11 mouse cellular contexts compared by ENCODE assay signal in genomic region chr1:191527089-191527488, GRCm38 (mm10). TPM values are rescaled to one million over a fixed set of nuclear protein-coding genes. Genes with fewer than 3 reads are reported as not detected.
DNase-seq lines count a peak whose midpoint lies in the region; ATAC-seq and TF ChIP-seq lines count a peak whose summit lies in the region.
"Had no signal": no experiment of that assay in that cellular context is flagged by ENCODE, and none has a peak within 500 bp of the region (broad histone marks: within the 10 kb centered on the region; RNA-seq: fewer than 3 reads in every experiment).

No protein-coding gene starts in this region.

- peak; percentile 20 for DNase-seq in hindbrain, postnatal 0 days (ENCODE audit: low spot score)
- no peak for DNase-seq in hindbrain, embryonic 11.5 days (ENCODE audit: low spot score)
- peak; percentile 47 for DNase-seq in 3T3-L1 (ENCODE audit: low read depth, low spot score)
- DNase-seq in MEL (ENCODE audit: low read depth, low spot score) = peak; percentile 58
- peak; percentile 35 for DNase-seq in layer of hippocampus, adult 9-11 months
- DNase-seq in yolk sac, embryonic 10.5 days (ENCODE audit: low spot score) = no peak
- no peak for DNase-seq in thymus, postnatal 10 days (ENCODE audit: low spot score in 2 of 2)
- DNase-seq: cerebellum, adult 11 months; kidney, adult 9 months had no signal

- no peak for ATAC-seq in hindbrain, postnatal 0 days
- ATAC-seq in hindbrain, embryonic 11.5 days (ENCODE audit: low FRiP score) = no peak

- 72% methylated on average over 3 of the region's 3 CpGs for WGBS in hindbrain, postnatal 0 days
- 91% methylated on average over 3 of the region's 3 CpGs for WGBS in hindbrain, embryonic 11.5 days

- H3K27me3 ChIP-seq in hindbrain, postnatal 0 days (ENCODE audit: insufficient read depth, low read length) = no peaks in the 10 kb centered on the region
- no peaks in the 10 kb centered on the region for H3K27me3 ChIP-seq in hindbrain, embryonic 11.5 days (ENCODE audit: control insufficient read depth, insufficient read depth, low read length)
- H3K27me3 ChIP-seq in MEL (ENCODE audit: control insufficient read depth in 1 of 2, insufficient read depth in 2 of 2, low read length in 2 of 2) = no peaks in the 10 kb centered on the region
- H3K27me3 ChIP-seq: limb, embryonic 12.5 days had no signal

- TF ChIP-seq POLR2A in MEL (IDR thresholded peaks at IDR 0.05; ENCODE audit: control insufficient read depth in 1 of 2, insufficient read depth in 1 of 2, low read depth in 1 of 2, low read length in 2 of 2, poor library complexity in 1 of 2) = no peak

- H3K4me3 ChIP-seq in hindbrain, postnatal 0 days (ENCODE audit: low read length) = no peak overlapping the region
- no peak overlapping the region for H3K4me3 ChIP-seq in hindbrain, embryonic 11.5 days (ENCODE audit: low read depth, low read length)
- H3K4me3 ChIP-seq in MEL (ENCODE audit: control insufficient read depth in 1 of 2, insufficient read depth in 1 of 2, low read depth in 2 of 2, low read length in 2 of 2) = no peak overlapping the region
- H3K4me3 ChIP-seq: erythroblast, embryonic 14.5 days; limb, embryonic 12.5 days had no signal

- no peak for TF ChIP-seq RAD21 in MEL (IDR thresholded peaks at IDR 0.05; ENCODE audit: low read depth, low read length)

- no peak overlapping the region for H3K4me2 ChIP-seq in hindbrain, postnatal 0 days (ENCODE audit: low read depth, low read length)
- H3K4me2 ChIP-seq in hindbrain, embryonic 11.5 days (replicated peaks; ENCODE audit: low read depth, low read length) = no peak overlapping the region
- H3K4me2 ChIP-seq: limb, embryonic 12.5 days had no signal

- H3K79me2 ChIP-seq in MEL (ENCODE audit: control insufficient read depth, insufficient read depth, low read length, poor library complexity) = no peaks in the 10 kb centered on the region

- no peaks in the 10 kb centered on the region for H3K9me3 ChIP-seq in hindbrain, postnatal 0 days (ENCODE audit: low read length)
- no peaks in the 10 kb centered on the region for H3K9me3 ChIP-seq in hindbrain, embryonic 11.5 days (ENCODE audit: control insufficient read depth, low read length)
- H3K9me3 ChIP-seq in MEL (replicated peaks; ENCODE audit: insufficient read depth, low read length) = no peaks in the 10 kb centered on the region
- H3K9me3 ChIP-seq: limb, embryonic 12.5 days had no signal

- TF ChIP-seq CTCF in hindbrain, postnatal 0 days (IDR thresholded peaks at IDR 0.05; ENCODE audit: low read depth) = no peak
- TF ChIP-seq CTCF in MEL (IDR thresholded peaks at IDR 0.05 in 2 of 3, conservative IDR thresholded peaks at IDR 0.05 in 1 of 3; ENCODE audit: control insufficient read depth in 1 of 3, insufficient read depth in 1 of 3, low read depth in 2 of 3, low read length in 3 of 3, poor library complexity in 1 of 3, severe bottlenecking in 1 of 3) = no peak

- no peak for TF ChIP-seq EP300 in MEL (IDR thresholded peaks at IDR 0.05; ENCODE audit: low read depth in 1 of 2, low read length in 2 of 2)

- H3K9ac ChIP-seq in hindbrain, postnatal 0 days (replicated peaks; ENCODE audit: low read length) = no peak overlapping the region
- H3K9ac ChIP-seq in hindbrain, embryonic 11.5 days (ENCODE audit: low read depth, low read length) = no peak overlapping the region
- no peak overlapping the region for H3K9ac ChIP-seq in MEL (ENCODE audit: control insufficient read depth, low read depth, low read length, poor library complexity, severe bottlenecking)
- H3K9ac ChIP-seq: limb, embryonic 12.5 days had no signal

- H3K36me3 ChIP-seq in hindbrain, postnatal 0 days (ENCODE audit: insufficient read depth, low read length) = no peaks in the 10 kb centered on the region
- H3K36me3 ChIP-seq in hindbrain, embryonic 11.5 days (ENCODE audit: control insufficient read depth, insufficient read depth, low read length) = no peaks in the 10 kb centered on the region
- peaks cover 0 to 3% of the 10 kb centered on the region in 2 experiments; a peak in 2 of 4 replicates for H3K36me3 ChIP-seq in MEL (ENCODE audit: control insufficient read depth in 1 of 2, insufficient read depth in 2 of 2, low read length in 2 of 2)
- H3K36me3 ChIP-seq: limb, embryonic 12.5 days had no signal

- no peaks in the 10 kb centered on the region for H3K4me1 ChIP-seq in hindbrain, postnatal 0 days (ENCODE audit: insufficient read depth, low read length)
- no peaks in the 10 kb centered on the region for H3K4me1 ChIP-seq in hindbrain, embryonic 11.5 days (replicated peaks; ENCODE audit: control insufficient read depth, insufficient read depth, low read length)
- no peaks in the 10 kb centered on the region; a peak in 1 of 4 replicates for H3K4me1 ChIP-seq in MEL (ENCODE audit: control insufficient read depth in 1 of 2, insufficient read depth in 2 of 2, low read length in 2 of 2)
- H3K4me1 ChIP-seq: limb, embryonic 12.5 days had no signal

- H3K27ac ChIP-seq in hindbrain, postnatal 0 days = no peak overlapping the region
- no peak overlapping the region for H3K27ac ChIP-seq in hindbrain, embryonic 11.5 days (ENCODE audit: low read depth, low read length)
- no peak overlapping the region for H3K27ac ChIP-seq in MEL (ENCODE audit: control insufficient read depth, low read depth, low read length)
- H3K27ac ChIP-seq: limb, embryonic 12.5 days had no signal

TF ChIP-seq in MEL, 35 proteins besides CTCF, POLR2A, EP300 and RAD21:
- TF ChIP-seq ELF1 (IDR thresholded peaks at IDR 0.05; ENCODE audit: low read depth, low read length) (no peak), RCOR1 (IDR thresholded peaks at IDR 0.05; ENCODE audit: low read depth, low read length) (no peak), ZC3H11A (IDR thresholded peaks at IDR 0.05; ENCODE audit: low read depth, low read length) (no peak), TAL1 (IDR thresholded peaks at IDR 0.05; ENCODE audit: low read length) (no peak), MYB (IDR thresholded peaks at IDR 0.05; ENCODE audit: low read depth, low read length) (no peak), HCFC1 (IDR thresholded peaks at IDR 0.05; ENCODE audit: low read depth, low read length) (no peak), CHD2 (IDR thresholded peaks at IDR 0.05; ENCODE audit: low read length) (no peak), MYC (IDR thresholded peaks at IDR 0.05; ENCODE audit: low read depth, low read length) (no peak), BHLHE40 (IDR thresholded peaks at IDR 0.05; ENCODE audit: borderline replicate concordance, low read depth, low read length) (no peak), USF2 (IDR thresholded peaks at IDR 0.05; ENCODE audit: borderline replicate concordance in 1 of 2, insufficient read depth in 1 of 2, low read depth in 1 of 2, low read length in 2 of 2) (no peak), ZMIZ1 (IDR thresholded peaks at IDR 0.05; ENCODE audit: low read depth, low read length) (no peak)

RNA-seq across cellular contexts. Expression of gene Dtl, which starts 48.3 kb away (rescaled TPM):
- total RNA-seq in hindbrain, postnatal 0 days (2014; rRNA removed) = 5.1 and 6.6 TPM in 2 replicates
- 7.5 and 8.0 TPM in 2 replicates for polyA plus RNA-seq in hindbrain, postnatal 0 days (2015; fragmentation: Nextera tagmentation; extraction: Ambion mirVana)
- polyA plus RNA-seq in hindbrain, embryonic 11.5 days (2014; fragmentation: Nextera tagmentation; extraction: Ambion mirVana) = 53.4 and 53.6 TPM in 2 replicates
- 37.2 and 42.3 TPM in 2 replicates for total RNA-seq in MEL (2012; rRNA removed)
- polyA plus RNA-seq in MEL (2012; ENCODE audit: insufficient read depth in 1 of 2, insufficient read length in 2 of 2, low read depth in 1 of 2, low replicate concordance in 2 of 2, missing spikeins in 1 of 2) = 10 to 100 TPM; 53.5 to 64.6 TPM

RNA-seq across cellular contexts. Expression of gene Ints7, which starts 48.3 kb away (rescaled TPM):
- 34.1 and 41.3 TPM in 2 replicates for total RNA-seq in hindbrain, postnatal 0 days (2014; rRNA removed)
- 26.3 and 28.7 TPM in 2 replicates for polyA plus RNA-seq in hindbrain, postnatal 0 days (2015; fragmentation: Nextera tagmentation; extraction: Ambion mirVana)
- polyA plus RNA-seq in hindbrain, embryonic 11.5 days (2014; fragmentation: Nextera tagmentation; extraction: Ambion mirVana) = 50.0 and 50.2 TPM in 2 replicates
- total RNA-seq in MEL (2012; rRNA removed) = 44.2 and 47.2 TPM in 2 replicates
- 10 to 100 TPM; 83.5 to 84.5 TPM for polyA plus RNA-seq in MEL (2012; ENCODE audit: insufficient read depth in 1 of 2, insufficient read length in 2 of 2, low read depth in 1 of 2, low replicate concordance in 2 of 2, missing spikeins in 1 of 2)

Comparison
In these comparisons a context has a peak if more than half of its experiments do, and no peak if none do; other contexts are left out.
1. DNase-seq: peak in hindbrain, postnatal 0 days (single experiment), 3T3-L1 (single experiment), MEL (single experiment) and layer of hippocampus, adult 9-11 months (single experiment); none in hindbrain, embryonic 11.5 days (single experiment), yolk sac, embryonic 10.5 days (single experiment) and thymus, postnatal 10 days (0 of 2).